Mouse (Mus musculus) G1E (cell line): ENCODE measurements around the gene Pam.

Experiments
- CTCF ChIP-seq: IDR thresholded peaks from 2 replicates; pipeline ENCODE4 v1.5.1; 2012; ENCODE audit warnings: low read depth, low read length, inconsistent platforms, mixed read lengths
- GATA1 ChIP-seq: IDR thresholded peaks from 2 replicates; pipeline ENCODE4 v1.6.1; 2012; ENCODE audit warnings: borderline replicate concordance, low read length, inconsistent platforms, mixed read lengths
- GATA2 ChIP-seq: IDR thresholded peaks from 2 replicates; pipeline ENCODE4 v1.6.1; 2012; ENCODE audit warnings: low read depth, low read length, inconsistent platforms, borderline replicate concordance
- TAL1 ChIP-seq: conservative IDR thresholded peaks from 2 replicates; pipeline ENCODE4 v1.6.1; 2012; ENCODE audit warnings: low read depth, low read length, inconsistent platforms, mixed read lengths

DNA sequence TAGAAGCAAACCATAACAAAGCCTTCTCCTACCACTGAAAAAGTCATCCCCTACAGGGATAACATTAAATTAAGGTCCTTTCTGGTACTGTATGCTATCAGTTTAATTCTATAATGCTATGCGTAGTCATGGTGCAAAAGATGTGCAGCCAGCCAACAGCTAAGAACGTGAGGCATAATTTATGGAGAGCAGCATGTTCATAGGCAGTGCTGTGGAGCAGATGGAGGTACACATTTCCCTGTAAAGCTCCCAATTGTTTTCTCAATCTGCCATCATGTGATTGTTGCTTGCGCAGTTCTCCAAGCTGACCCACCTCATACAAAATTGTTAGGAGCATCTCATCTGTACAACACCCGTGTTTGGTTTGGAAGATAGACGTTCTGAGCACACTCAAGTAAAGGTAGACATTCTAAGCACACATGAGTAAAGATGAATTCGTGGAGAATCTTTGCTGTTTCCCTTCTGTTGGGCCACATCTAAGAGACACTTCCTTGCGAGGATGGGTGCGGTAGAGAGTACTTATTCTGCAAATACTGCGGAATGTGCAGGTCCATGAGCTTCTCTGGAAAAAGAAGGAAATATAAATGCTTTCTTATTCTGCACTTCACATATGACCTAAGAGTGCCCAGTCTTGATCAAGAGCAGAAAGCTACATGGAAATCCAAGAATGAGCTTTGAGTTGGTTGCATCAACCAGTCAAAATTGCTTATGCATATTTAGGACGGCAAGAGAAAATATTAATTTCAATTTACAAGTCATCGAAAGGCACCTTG lies 2.7 kb upstream of the Pam start:
- no peak for TF ChIP-seq CTCF
- no peak for TF ChIP-seq TAL1
- TF ChIP-seq GATA1 = no peak
- no peak for TF ChIP-seq GATA2
